Mouse (Mus musculus): ENCODE results near the gene Uap1. TPM values are rescaled to one million over a fixed set of nuclear protein-coding genes. Genes with fewer than 3 reads are reported as not detected.

Uap1 gene
- total RNA-seq (2015) (57.7 and 66.6 TPM in 2 replicates), total RNA-seq (2017) (58.5 and 79.1 TPM in 2 replicates)

GRCm38 (mm10) chr1:170174814-170175332 lies at the start of gene Uap1:
Gene Uap1 (minus strand): TSS chr1:170174957.
- peak; percentile 91 for ATAC-seq (ENCODE audit: poor library complexity, severe bottlenecking)

GRCm38 (mm10) chr1:170223276-170223675 lies 48.5 kb upstream of the Uap1 start:
- ATAC-seq (ENCODE audit: poor library complexity, severe bottlenecking) = no peak

DNA sequence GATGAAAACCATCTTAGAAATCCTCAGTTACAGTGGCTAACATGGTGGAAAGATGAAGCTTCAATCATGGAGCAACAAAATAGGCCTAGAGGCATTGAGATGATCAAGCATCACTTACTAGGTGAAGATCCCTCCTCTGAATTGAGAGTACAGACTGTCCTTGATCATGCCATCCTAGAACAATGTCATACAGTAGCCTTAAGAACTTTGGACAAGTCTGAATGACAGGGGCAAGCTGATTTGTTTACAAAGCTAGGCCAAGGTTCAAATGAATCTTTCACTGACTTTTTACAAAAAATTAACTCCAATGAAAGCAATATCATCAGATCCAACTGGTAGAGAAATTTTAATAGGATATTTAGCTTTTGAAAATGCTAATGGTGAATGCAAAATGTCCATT lies 45.6 kb upstream of the Uap1 start:
- ATAC-seq (ENCODE audit: poor library complexity, severe bottlenecking) = no peak

DNA sequence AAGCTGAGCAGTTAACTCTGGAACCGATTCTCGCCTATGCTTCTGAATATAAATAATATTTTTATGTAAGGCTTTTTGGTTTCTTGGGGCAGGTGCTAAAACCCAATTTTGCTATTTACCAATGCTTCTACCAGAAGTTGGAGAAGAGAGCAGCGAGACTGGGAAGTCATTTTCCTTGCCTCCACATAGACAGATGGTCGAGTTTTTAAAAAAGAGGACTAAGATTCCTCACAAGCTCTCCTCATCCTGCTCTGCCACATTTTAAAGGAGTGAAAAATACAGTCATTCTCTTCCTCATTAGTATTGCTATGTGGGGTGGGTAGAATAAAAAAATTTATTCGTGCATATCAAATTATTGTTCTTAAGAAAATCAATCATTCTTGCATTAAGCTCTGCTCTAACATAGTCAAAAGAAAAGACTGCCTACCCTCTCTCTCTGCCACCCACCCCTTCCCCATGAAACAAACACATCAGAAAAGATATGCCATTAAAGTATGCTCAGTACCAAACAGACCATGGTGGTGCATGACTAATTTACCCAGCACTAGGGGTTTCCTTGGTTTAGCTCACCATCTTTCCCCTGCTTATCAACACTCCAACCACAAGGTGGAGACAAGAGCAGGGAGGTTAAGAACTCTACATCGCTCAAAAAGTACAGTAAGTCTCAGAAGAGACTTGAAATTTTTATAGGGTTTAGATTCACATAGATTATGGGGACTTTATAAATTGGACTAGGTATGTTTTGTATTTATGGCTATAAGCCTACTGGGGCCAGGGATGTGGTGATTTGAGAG lies 43.5 kb upstream of the Uap1 start:
- peak; percentile 69 for ATAC-seq (ENCODE audit: poor library complexity, severe bottlenecking)

DNA sequence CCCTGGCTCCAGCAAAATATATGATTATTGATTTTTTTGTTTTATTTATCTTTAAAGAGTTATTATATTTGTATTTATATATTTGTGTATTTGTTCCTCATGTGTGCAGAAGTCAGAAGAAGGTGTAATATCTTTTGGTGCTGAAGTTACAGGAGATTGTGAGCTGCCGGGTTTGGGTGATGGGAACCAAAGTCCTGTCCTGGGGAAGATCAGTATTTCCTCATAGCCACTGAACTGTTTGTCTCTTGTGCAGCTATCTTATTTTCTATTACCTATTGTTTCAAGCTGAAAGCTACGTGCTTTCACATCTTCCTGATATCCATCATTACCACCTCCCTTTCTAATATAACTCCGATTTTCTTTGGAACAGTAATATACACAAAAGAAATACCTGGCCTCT lies 40.8 kb upstream of the Uap1 start:
- ATAC-seq (ENCODE audit: poor library complexity, severe bottlenecking) = no peak

- ATAC-seq (ENCODE audit: poor library complexity, severe bottlenecking) = peak; percentile 96
These were observed 40.2 kb upstream of the Uap1 start, which contains the start of gene Uhmk1 for GRCm38 (mm10) chr1:170214757-170215522. Gene Uhmk1 (minus strand): TSS chr1:170215397.

DNA sequence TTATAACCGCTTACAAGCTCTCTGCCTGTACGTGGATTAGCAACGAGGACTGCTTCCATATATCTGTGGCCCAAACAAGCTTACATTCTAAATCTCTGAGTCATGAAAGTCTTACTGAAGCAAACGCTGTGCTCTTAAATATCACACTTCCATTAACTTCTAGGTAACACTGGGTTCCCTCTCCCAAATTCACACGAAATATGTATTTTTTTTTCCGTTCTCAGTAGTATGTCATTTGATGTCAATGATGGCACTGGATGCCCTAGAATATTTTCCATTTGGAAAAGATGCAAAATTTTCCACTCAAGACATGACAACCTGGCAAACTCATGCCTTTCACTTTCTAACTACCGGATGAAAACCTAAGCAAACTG lies 39.6 kb upstream of the Uap1 start:
- no peak for ATAC-seq (ENCODE audit: poor library complexity, severe bottlenecking)

- no peak for ATAC-seq (ENCODE audit: poor library complexity, severe bottlenecking)
These were observed 38.6 kb upstream of the Uap1 start for GRCm38 (mm10) chr1:170213181-170213879.

- no peak for ATAC-seq (ENCODE audit: poor library complexity, severe bottlenecking)
These were observed 31.6 kb upstream of the Uap1 start for GRCm38 (mm10) chr1:170206395-170206794.

DNA sequence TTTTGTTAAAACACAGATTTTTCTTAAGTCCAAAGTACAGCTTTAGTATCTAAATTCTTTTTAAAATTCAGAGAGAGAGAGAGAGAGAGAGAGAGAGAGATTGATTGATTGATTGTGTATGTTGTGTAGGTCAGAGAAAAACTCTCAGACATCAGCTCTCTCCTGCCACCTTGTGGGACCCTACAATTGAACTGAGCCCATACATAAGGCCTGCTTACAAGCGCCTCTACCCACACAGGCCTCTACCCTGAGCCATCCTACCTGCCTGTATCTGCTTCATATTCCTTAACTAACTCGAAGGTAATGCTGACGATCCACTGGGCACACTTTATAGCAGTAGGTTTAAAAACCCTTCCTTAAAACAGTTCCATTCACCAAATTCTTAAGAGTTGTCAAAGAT lies 25.6 kb upstream of the Uap1 start:
- ATAC-seq (ENCODE audit: poor library complexity, severe bottlenecking) = peak; percentile 64; the same call in 1 of the 2 replicates

GRCm38 (mm10) chr1:170196211-170196610 lies 21.5 kb upstream of the Uap1 start:
- ATAC-seq (ENCODE audit: poor library complexity, severe bottlenecking) = no peak

GRCm38 (mm10) chr1:170191925-170192324 lies 17.2 kb upstream of the Uap1 start:
- ATAC-seq (ENCODE audit: poor library complexity, severe bottlenecking) = no peak

GRCm38 (mm10) chr1:170190225-170190624 lies 15.5 kb upstream of the Uap1 start:
- ATAC-seq (ENCODE audit: poor library complexity, severe bottlenecking) = no peak

DNA sequence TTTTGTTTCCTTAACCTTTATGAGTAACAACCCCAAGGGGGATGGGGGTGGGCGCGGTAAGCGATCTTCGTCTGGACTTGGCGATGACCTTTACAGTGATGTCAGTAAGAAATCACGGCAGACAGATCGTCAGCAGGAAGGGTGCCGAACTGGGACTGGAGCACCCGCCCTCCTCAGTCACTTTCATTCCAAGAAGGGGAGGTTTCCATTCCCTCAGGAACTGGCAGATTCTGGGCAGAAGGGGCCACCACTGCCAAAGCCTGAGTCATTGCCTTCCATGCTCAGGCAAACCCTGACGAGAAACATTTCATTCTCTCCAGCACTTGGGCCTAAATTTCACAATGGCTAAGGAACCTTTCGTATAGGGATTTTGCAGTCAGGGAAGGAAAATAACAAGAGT lies 13.8 kb upstream of the Uap1 start:
- no peak for ATAC-seq (ENCODE audit: poor library complexity, severe bottlenecking)

- ATAC-seq (ENCODE audit: poor library complexity, severe bottlenecking) = no peak
These were observed 11.8 kb upstream of the Uap1 start for GRCm38 (mm10) chr1:170186531-170186930.

GRCm38 (mm10) chr1:170185137-170185536 lies 10.4 kb upstream of the Uap1 start:
- no peak for ATAC-seq (ENCODE audit: poor library complexity, severe bottlenecking)

GRCm38 (mm10) chr1:170182706-170183105 lies 7.9 kb upstream of the Uap1 start:
- ATAC-seq (ENCODE audit: poor library complexity, severe bottlenecking) = no peak

DNA sequence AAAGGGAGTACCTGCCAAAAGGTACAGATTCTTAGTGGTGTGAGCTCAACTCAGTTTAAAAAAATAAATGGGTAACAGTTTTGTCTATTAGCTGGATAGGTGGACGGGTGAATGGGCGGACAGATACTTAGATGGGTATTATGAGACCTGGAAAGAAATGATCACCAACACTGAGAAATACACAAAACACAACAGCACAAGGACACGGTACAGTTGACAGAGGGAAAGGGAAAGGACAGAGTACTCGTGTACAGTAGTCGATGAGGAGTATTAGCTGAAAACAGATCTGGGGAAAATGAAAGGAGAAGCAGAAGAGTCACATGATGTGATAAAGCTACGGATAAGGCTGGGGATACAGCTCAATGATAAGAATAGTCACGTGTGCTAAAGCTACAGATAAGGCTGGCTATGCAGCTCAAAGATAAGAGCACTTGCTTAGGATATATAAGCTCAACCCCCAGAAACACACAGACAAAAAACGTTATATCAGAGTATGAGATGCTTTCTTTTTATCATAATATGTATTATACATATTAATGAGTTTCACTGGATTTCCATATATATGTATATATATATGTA lies 2.0 kb upstream of the Uap1 start:
- ATAC-seq (ENCODE audit: poor library complexity, severe bottlenecking) = no peak

- no peak for ATAC-seq (ENCODE audit: poor library complexity, severe bottlenecking)
These were observed 1.1 kb upstream of the Uap1 start for GRCm38 (mm10) chr1:170175848-170176247.

DNA sequence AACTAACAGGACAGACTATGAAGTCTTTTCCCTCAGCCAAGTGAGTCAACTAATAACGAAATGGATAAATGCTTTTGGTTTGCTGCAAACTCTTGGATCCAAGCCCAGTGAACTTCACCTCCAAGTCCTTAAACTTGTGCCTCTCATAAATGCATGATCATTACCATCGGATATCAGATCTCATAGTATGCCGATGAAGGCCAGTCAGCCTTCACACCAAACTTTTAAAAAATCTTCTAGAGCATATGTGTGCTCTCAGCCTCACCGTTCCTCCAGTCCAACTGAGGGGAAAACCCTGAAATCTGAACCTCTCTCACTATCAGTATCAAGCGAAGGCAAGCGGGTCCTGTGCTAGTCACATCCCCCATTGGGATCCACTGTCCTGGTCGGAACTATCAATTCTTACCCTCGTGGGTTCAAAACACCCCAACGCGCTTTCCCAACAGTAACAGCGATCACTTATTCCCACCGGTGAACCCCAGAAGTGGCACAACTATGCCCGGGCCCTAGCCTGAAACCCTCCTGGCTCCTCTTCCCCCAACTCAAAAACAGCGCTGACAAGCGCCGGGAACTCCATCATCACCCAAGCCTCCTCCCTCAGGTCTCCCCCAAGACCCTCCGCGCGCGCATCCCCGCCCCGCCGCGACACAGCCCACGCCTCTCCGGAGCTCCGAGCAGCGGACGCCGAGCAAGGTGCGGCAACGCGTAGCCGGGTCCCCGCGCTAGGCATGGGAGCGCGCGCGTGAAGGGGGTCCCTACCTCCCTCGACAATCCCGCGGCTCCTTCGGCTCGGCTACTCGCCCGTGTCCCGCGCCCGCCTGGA lies 555 bp downstream of the Uap1 start:
- peak; percentile 32 for ATAC-seq (ENCODE audit: poor library complexity, severe bottlenecking)

All from megakaryocyte, adult 5-6 weeks (primary cell).